Mouse (Mus musculus) liver, adult 2 months (tissue): Measurements from ENCODE around the gene Usp6nl. TPM values are rescaled to one million over a fixed set of nuclear protein-coding genes. Genes with fewer than 3 reads are reported as not detected.

ENCODE experiments used
- DNase-seq: peaks from one replicate; pipeline ENCODE4 v3.0.0-alpha.2; 2011; ENCODE audit warnings: low read depth, low spot score; ENCODE audit errors: extremely low read depth
- H3K27ac ChIP-seq: fragments of 200-500 bp; replicated peaks from 2 replicates; pipeline ENCODE4 v1.5.1; 2012; ENCODE audit warnings: low read depth, mild to moderate bottlenecking, control low read depth, inconsistent platforms, low read length; ENCODE audit not compliant: insufficient read depth
- H3K27me3 ChIP-seq: fragments of 200-500 bp; 2 replicates; pipeline ENCODE4 v1.6.1; 2012; ENCODE audit warnings: mild to moderate bottlenecking, moderate library complexity, low read length, inconsistent platforms; ENCODE audit not compliant: control insufficient read depth, insufficient read depth
- H3K36me3 ChIP-seq: fragments of 200-500 bp; 2 replicates; pipeline ENCODE4 v1.6.1; 2012; ENCODE audit warnings: low read length, inconsistent platforms; ENCODE audit not compliant: control insufficient read depth, insufficient read depth
- H3K4me1 ChIP-seq: fragments of 200-500 bp; 2 replicates; pipeline ENCODE4 v1.6.1; 2011; ENCODE audit warnings: low read length; ENCODE audit not compliant: control insufficient read depth, insufficient read depth
- H3K4me3 ChIP-seq: fragments of 200-500 bp; 2 replicates; pipeline ENCODE4 v1.5.1; 2011; ENCODE audit warnings: low read depth, mild to moderate bottlenecking, control low read depth, low read length, moderate library complexity; ENCODE audit not compliant: insufficient read depth
- H3K79me2 ChIP-seq: fragments of 200-500 bp; 2 replicates; pipeline ENCODE4 v1.6.1; 2012; ENCODE audit warnings: inconsistent platforms, mild to moderate bottlenecking, low read length, moderate library complexity; ENCODE audit not compliant: control insufficient read depth, insufficient read depth
- H3K9ac ChIP-seq: fragments of 200-500 bp; 2 replicates; pipeline ENCODE4 v1.6.1; 2012; ENCODE audit warnings: low read depth, mild to moderate bottlenecking, control low read depth, inconsistent platforms, low read length
- CTCF ChIP-seq: fragments of 200-500 bp; IDR thresholded peaks from 2 replicates; pipeline ENCODE4 v1.5.1; 2011; ENCODE audit warnings: low read depth, low read length, control low read depth
- POLR2A ChIP-seq: fragments of 200-500 bp; IDR thresholded peaks from 2 replicates; pipeline ENCODE4 v1.6.1; 2011; ENCODE audit warnings: low read length, control low read depth; ENCODE audit not compliant: insufficient read depth; ENCODE audit errors: extremely low read depth
- WGBS: fragments of 180-500 bp; shearing (Covaris S2); methylation state at CpG from one replicate; pipeline ENCODE4 v1.1.7; 2018; 5-methylcytosine and 5-hydroxymethylcytosine counted together
- polyA plus RNA-seq: library from polyadenylated mRNA; depleted of rRNA; stranded (reverse); fragments of >200 nt; gene quantifications from 2 replicates; pipeline ENCODE4 v1.2.3, GENCODE M21; 2012
- total RNA-seq: library from RNA; depleted of rRNA; stranded (reverse); fragments of >200 nt; gene quantifications from 2 replicates; pipeline ENCODE4 v1.2.3, GENCODE M21; 2014

The Usp6nl gene
- total and polyA plus RNA-seq, 2 experiments = 7.6 to 7.9 TPM

- Histone ChIP-seq H3K27me3 (no peaks in the 10 kb centered on the region), H3K9ac (no peak overlapping the region), H3K36me3 (no peaks in the 10 kb centered on the region), H3K27ac (no peak overlapping the region), H3K4me3 (no peak overlapping the region), H3K4me1 (peaks cover 9% of the 10 kb centered on the region), H3K79me2 (peaks cover 23% of the 10 kb centered on the region)
- TF ChIP-seq CTCF (no peak), POLR2A (no peak)
- WGBS = 55% methylated on average over 3 of the region's 3 CpGs
- no peak for DNase-seq
These were observed 3.2 kb downstream of the Usp6nl start for GRCm38 (mm10) chr2:6325646-6326045.

- Histone ChIP-seq H3K36me3 (no peaks in the 10 kb centered on the region), H3K27me3 (no peaks in the 10 kb centered on the region), H3K27ac (no peak overlapping the region), H3K79me2 (peaks cover 36% of the 10 kb centered on the region), H3K4me3 (no peak overlapping the region), H3K9ac (no peak overlapping the region), H3K4me1 (peaks cover 25% of the 10 kb centered on the region)
- TF ChIP-seq POLR2A = no peak
- TF ChIP-seq CTCF = no peak
- peak; percentile 60 for DNase-seq
- 47% methylated on average over 7 of the region's 7 CpGs for WGBS
These were observed 6.5 kb downstream of the Usp6nl start for GRCm38 (mm10) chr2:6328927-6329326.

- Histone ChIP-seq H3K4me1 (peaks cover 34% of the 10 kb centered on the region), H3K27ac (peak overlapping the region; percentile 15; the same call in 1 of the 2 replicates), H3K27me3 (no peaks in the 10 kb centered on the region), H3K9ac (no peak overlapping the region), H3K79me2 (peaks cover 33% of the 10 kb centered on the region), H3K36me3 (no peaks in the 10 kb centered on the region), H3K4me3 (no peak overlapping the region)
- TF ChIP-seq CTCF (no peak), POLR2A (no peak)
- DNase-seq = no peak
- whole genome bisulfite sequencing = 67% methylated on average over 8 of the region's 8 CpGs
These were observed 8.3 kb downstream of the Usp6nl start for GRCm38 (mm10) chr2:6330756-6331155.

- Histone ChIP-seq H3K36me3 (no peaks in the 10 kb centered on the region), H3K27ac (peak overlapping the region; percentile 63), H3K4me3 (no peak overlapping the region), H3K27me3 (no peaks in the 10 kb centered on the region), H3K9ac (no peak overlapping the region), H3K4me1 (peaks cover 34% of the 10 kb centered on the region), H3K79me2 (peaks cover 32% of the 10 kb centered on the region)
- WGBS = 32% methylated on average over 7 of the region's 7 CpGs
- peak; percentile 86 for DNase-seq
- TF ChIP-seq POLR2A = no peak
- no peak for TF ChIP-seq CTCF
These were observed 9.1 kb downstream of the Usp6nl start for GRCm38 (mm10) chr2:6331324-6332137.

- Histone ChIP-seq H3K4me3 (no peak overlapping the region), H3K79me2 (peaks cover 31% of the 10 kb centered on the region), H3K27ac (peak overlapping the region; percentile 89), H3K27me3 (no peaks in the 10 kb centered on the region), H3K4me1 (peaks cover 42% of the 10 kb centered on the region), H3K9ac (no peak overlapping the region), H3K36me3 (no peaks in the 10 kb centered on the region)
- no peak for TF ChIP-seq POLR2A
- TF ChIP-seq CTCF = no peak
- WGBS = 100% methylated on average over 1 of the region's 1 CpGs
- no peak for DNase-seq
These were observed 11.1 kb downstream of the Usp6nl start for GRCm38 (mm10) chr2:6333570-6333969.

- no peaks in the 10 kb centered on the region for H3K36me3 ChIP-seq
- H3K27me3 ChIP-seq = no peaks in the 10 kb centered on the region
- no peak overlapping the region for H3K4me3 ChIP-seq
- H3K27ac ChIP-seq = peak overlapping the region; percentile 73
- TF ChIP-seq POLR2A (no peak), CTCF (no peak)
- 31% methylated on average over 6 of the region's 6 CpGs for whole genome bisulfite sequencing
- H3K79me2 ChIP-seq = peaks cover 30% of the 10 kb centered on the region
- DNase-seq = peak; percentile 98
- peaks cover 42% of the 10 kb centered on the region for H3K4me1 ChIP-seq
- no peak overlapping the region for H3K9ac ChIP-seq
These were observed 11.5 kb downstream of the Usp6nl start for GRCm38 (mm10) chr2:6334011-6334410.
